Mouse (Mus musculus): ENCODE data around the gene Cers1. TPM values are rescaled to one million over a fixed set of nuclear protein-coding genes. Genes with fewer than 3 reads are reported as not detected.

Cers1 gene
- total RNA-seq, 2 experiments from 2014 or later, result 1.8 to 2.2 TPM

Other genes with a start within 250 kb of the Cers1 start
- gene Tm6sf2, start 242.9 kb upstream of the Cers1 start, total RNA-seq (2021), result 1 to 10 TPM in 1 of 2 experiments, under 1 TPM in 1; 0.56 to 1.1 TPM
- under 1 TPM; 0.33 to 0.50 TPM for gene Hapln4, start 232.3 kb upstream of the Cers1 start, total RNA-seq (2021)
- under 1 TPM; 0.23 to 0.46 TPM for gene Ncan, start 194.9 kb upstream of the Cers1 start, total RNA-seq (2021)
- gene Nr2c2ap, start 184.4 kb upstream of the Cers1 start, total RNA-seq (2021), result 10 to 100 TPM; 17.7 to 21.5 TPM
- 10 to 100 TPM; 15.2 to 17.1 TPM for gene Rfxank, start 176.6 kb upstream of the Cers1 start, total RNA-seq (2021)
- 10 to 100 TPM; 52.5 to 55.0 TPM for gene Borcs8, start 176.3 kb upstream of the Cers1 start, total RNA-seq (2021)
- gene Mef2b, start 176.1 kb upstream of the Cers1 start, total RNA-seq (2021), result under 1 TPM; 0.46 to 0.49 TPM
- 10 to 100 TPM; 70.2 to 74.5 TPM for gene Tmem161a, start 143.4 kb upstream of the Cers1 start, total RNA-seq (2021)
- 10 to 100 TPM; 28.5 to 44.0 TPM for gene Slc25a42, start 103.5 kb upstream of the Cers1 start, total RNA-seq (2021)
- gene Sugp2, start 81.5 kb upstream of the Cers1 start, total RNA-seq (2021), result 10 to 100 TPM; 24.0 to 34.1 TPM
- gene Armc6, start 81.3 kb upstream of the Cers1 start, total RNA-seq (2021), result 10 to 100 TPM; 10.7 to 13.6 TPM
- 10 to 100 TPM; 16.7 to 20.9 TPM for gene Homer3, start 32.9 kb upstream of the Cers1 start, total RNA-seq (2021)
- 10 to 100 TPM; 69.9 to 72.0 TPM for gene Ddx49, start 13.3 kb upstream of the Cers1 start, total RNA-seq (2021)
- gene Cope, start 13.3 kb upstream of the Cers1 start, total RNA-seq (2021), result 100 to 1,000 TPM; 194 to 215 TPM
- under 1 TPM in 1 of 2 experiments, not detected in 1; 0.30 TPM for gene Gdf1, start 14.0 kb downstream of the Cers1 start, total RNA-seq (2021)
- gene Upf1, start 37.5 kb downstream of the Cers1 start, total RNA-seq (2021), result 10 to 100 TPM; 62.2 to 67.6 TPM
- not detected for gene Comp, start 57.8 kb downstream of the Cers1 start, total RNA-seq (2021)
- 10 to 100 TPM; 21.8 to 25.7 TPM for gene Crtc1, start 123.8 kb downstream of the Cers1 start, total RNA-seq (2021)
- gene Klhl26, start 161.2 kb downstream of the Cers1 start, total RNA-seq (2021), result 10 to 100 TPM; 23.6 to 24.4 TPM
- gene Tmem59l, start 171.6 kb downstream of the Cers1 start, total RNA-seq (2021), result 10 to 100 TPM in 1 of 2 experiments, 1 to 10 TPM in 1; 9.5 to 11.3 TPM
- gene Crlf1, start 177.4 kb downstream of the Cers1 start, total RNA-seq (2021), result under 1 TPM; 0.23 to 0.95 TPM
- gene Rex1bd, start 191.0 kb downstream of the Cers1 start, total RNA-seq (2021), result 100 to 1,000 TPM; 144 to 154 TPM
- 1,000 to 10,000 TPM; 1,515 to 1,560 TPM for gene Uba52, start 195.0 kb downstream of the Cers1 start, total RNA-seq (2021)
- gene Fkbp8, start 211.9 kb downstream of the Cers1 start, total RNA-seq (2021), result 100 to 1,000 TPM; 265 to 329 TPM
- gene Kxd1, start 212.2 kb downstream of the Cers1 start, total RNA-seq (2021), result 10 to 100 TPM; 63.2 to 89.1 TPM
- gene Ell, start 223.7 kb downstream of the Cers1 start, total RNA-seq (2021), result 10 to 100 TPM; 22.3 to 25.3 TPM